Mouse (Mus musculus) cerebellum, adult 18-20 months (tissue): ENCODE measurements around the gene Smok3a.
"Not testable (repeated sequence)": the region's sequence is repeated elsewhere in the genome, so short reads cannot be mapped to it uniquely, and the experiment has no call there.

ENCODE experiments used
- DNase-seq, 2 experiments: peaks; one replicate each; pipeline ENCODE4 v3.0.0; 2021

The Smok3a gene

DNA sequence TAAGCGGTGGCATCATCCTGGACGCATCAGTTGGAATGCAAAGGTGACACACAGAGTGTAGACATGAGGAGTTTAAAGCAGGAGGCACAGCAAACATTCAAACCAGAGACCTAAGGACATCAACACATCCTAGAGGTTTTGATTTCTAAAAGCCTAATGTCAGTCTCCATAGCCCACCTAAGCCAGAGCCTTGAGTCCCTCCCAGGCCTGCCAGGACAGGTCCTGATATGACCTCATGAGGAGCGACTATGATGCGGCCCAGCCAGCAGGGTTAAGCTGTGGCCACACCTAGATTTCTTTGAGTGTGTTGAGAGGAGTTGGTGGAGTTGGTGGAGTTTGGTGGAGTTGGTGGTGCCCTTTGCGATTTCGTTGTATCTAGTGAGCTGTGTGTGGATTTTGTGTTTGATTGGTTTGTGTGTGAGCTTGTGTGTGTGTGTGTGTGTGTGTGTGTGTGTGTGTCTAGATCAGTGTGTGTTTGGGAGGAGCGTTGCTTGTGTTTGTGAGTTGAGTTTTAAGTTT, at the start of gene Smok3a, which contains the start of gene Smok3b:
Gene Smok3a (plus strand): TSS at position 301 of the 519 bp plus-strand sequence.
Gene Smok3b (plus strand): TSS at position 469 of the 519 bp plus-strand sequence.
- DNase-seq, result not testable (repeated sequence)

DNA sequence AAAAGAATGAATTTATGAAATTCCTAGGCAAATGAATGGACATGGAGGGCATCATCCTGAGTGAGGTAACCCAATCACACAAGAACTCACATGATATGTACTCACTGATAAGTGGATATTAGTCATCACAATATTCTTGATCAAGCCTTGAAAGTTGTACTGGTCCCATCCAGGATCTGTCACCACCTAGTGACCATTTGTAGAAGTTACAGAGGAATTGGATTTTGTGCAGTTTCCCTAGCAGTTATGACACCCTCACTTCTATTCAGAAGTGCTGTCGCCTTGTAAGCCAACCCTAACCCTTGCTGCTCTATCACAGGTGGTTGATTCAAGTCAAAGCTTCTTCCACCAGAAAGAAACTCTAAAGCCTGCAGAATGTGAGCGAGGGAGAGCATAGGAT, 47.9 kb upstream of the Smok3a start:
- no peak for DNase-seq

DNA sequence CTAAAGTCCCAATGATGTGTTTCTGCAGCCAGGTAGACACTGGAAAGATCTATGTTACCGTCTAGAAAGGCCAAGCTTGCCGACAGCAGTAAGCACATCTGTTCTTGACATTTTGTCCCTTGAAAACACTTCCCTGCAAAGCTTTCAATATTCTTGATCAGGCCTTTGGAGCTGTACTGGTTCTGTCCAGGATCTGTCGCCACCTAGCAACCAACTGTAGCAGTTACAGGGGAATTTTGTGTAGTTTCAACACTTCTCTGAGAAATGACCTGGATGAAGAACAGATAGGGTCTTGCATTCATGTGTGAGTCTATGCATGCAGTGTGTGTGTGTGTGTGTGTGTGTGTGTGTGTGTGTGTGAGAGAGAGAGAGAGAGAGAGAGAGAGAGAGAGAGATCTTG, 47.3 kb upstream of the Smok3a start:
- DNase-seq, result peak; percentile 5 to 13

DNA sequence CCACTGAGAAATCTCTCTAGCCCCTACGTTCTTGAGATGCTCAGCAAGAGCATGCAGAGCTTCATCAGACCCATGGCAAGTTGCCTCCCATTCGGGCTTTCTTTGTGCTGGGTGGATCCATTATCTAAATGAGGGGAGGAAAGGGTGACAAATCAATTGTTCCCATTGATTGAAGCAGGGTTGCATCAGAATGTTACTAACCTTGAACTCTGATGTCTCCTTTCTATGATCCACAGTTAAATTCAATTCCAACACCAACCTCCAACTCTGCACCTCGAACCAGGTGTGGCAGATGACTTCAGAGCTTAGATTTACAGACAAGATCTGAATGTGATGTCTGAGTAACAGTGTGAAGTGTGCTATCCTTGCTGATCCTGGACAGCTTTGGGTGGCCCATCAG, 46.3 kb upstream of the Smok3a start:
- DNase-seq, result no peak

GRCm38 (mm10) chr5:137975434-137975833, 45.6 kb upstream of the Smok3a start:
- DNase-seq, result no peak

DNA sequence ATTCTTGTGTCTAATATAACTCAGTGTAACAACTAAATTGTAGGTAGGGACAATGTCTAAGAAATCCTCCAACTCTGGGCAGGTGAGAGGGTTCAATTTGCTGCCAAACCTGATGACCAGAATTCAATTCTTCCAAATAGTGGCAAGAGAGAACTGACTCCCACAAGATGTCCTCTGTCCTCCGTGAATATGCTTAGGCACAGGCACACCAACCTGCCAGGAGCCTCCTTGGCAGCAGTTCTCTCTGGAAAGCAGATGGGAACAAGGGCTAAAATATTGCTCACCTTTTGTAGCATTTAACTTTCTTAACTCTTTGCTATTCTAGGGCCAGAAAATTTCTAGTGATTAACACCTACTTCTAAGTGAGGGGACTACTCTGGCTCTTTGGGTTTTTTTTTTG, 43.8 kb upstream of the Smok3a start:
- DNase-seq, result no peak

DNA sequence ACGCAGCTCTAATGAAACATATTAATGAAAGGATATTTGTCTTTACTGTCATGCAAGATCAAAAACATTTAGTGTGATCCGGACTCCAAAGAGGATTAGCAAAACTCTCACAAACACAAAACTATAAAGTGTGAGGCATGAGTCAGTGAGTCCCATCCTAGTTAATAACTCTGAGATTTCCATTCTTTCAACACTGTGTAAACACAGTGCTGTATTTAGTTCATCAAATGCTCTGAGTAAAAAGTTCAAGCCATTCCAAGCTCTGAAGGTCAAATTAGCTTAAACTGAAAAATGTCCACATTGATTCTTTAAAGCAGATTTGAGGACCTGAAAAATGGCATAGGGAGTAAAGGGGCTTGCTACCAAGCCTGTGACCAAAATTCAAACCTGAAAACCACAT, 42.0 kb upstream of the Smok3a start:
- DNase-seq, result no peak

- no peak for DNase-seq
Measured at GRCm38 (mm10) chr5:137981300-137981699, 39.8 kb upstream of the Smok3a start, which contains the start of gene Azgp1. TSS of gene Azgp1 (plus strand) at chr5:137981520.

GRCm38 (mm10) chr5:137986351-137986750, 34.7 kb upstream of the Smok3a start:
- no peak for DNase-seq

- no peak for DNase-seq
Measured at GRCm38 (mm10) chr5:138009437-138009836, 11.6 kb upstream of the Smok3a start.

GRCm38 (mm10) chr5:138012382-138012781, 8.7 kb upstream of the Smok3a start:
- no peak for DNase-seq

DNA sequence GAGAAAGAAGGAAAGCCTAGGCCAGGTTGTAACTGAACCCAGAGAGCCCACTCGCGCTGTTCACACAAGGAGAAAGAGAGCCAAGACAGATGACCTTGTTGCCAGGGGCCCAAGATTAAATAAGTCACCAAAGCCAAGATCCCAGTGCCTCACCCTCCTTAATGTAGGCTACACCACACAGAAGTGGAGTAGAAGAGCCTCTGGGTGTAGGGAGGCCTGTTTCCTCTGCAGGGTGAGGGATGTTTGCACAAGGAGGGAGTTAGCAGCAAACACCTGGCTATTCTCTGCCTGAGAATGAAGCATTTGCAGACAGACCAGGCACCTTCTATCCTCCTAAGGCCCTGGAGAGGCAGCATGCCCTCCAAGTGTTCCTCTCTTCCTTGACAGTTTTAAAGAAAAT, 4.5 kb upstream of the Smok3a start:
- no peak for DNase-seq

DNA sequence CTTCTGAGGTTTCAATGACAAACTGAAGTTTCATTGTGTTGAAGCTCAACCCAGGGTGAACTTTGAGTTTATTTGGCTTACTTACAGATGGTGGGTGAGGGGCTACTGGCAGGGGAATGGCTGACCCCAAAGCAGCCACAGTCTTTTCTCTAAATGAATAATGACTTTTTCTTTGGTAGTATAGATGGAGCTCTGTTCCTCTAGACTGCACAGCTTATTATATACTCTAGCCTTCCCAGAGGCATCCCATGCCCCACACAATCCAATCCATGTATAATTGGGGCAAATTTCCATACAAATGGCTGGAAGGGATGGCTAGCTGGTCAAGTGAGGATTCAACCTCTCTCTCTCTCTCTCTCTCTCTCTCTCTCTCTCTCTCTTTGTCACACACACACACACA, 4.1 kb upstream of the Smok3a start:
- DNase-seq, result no peak

DNA sequence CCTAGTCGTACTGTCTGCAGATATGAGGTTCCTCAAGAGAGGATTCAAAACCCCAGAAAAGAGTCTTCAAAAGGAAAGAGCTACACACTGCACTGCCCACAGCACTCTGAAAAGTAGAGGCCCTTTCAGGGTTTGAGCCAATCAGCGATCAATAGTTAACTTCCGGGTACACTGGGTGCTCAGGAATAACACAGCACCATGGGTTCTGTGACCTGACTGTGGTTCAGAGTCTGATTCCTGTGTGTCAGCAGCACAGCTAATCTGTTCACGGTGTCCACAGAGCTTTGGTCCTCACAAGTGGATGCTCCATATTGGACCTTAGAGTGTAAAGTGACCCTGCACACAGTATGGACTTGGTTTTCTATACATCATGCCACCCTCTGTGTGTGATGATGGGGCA, 1.5 kb upstream of the Smok3a start:
- not testable (repeated sequence) for DNase-seq

DNA sequence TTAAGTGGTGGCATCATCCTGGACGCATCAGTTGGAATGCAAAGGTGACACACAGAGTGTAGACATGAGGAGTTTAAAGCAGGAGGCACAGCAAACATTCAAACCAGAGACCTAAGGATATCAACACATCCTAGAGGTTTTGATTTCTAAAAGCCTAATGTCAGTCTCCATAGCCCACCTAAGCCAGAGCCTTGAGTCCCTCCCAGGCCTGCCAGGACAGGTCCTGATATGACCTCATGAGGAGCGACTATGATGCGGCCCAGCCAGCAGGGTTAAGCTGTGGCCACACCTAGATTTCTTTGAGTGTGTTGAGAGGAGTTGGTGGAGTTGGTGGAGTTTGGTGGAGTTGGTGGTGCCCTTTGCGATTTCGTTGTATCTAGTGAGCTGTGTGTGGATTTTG, 31.8 kb downstream of the Smok3a start, which contains the start of gene Smok3c:
Gene Smok3c (plus strand): TSS at position 301 of the 400 bp plus-strand sequence.
- DNase-seq, result not testable (repeated sequence)

DNA sequence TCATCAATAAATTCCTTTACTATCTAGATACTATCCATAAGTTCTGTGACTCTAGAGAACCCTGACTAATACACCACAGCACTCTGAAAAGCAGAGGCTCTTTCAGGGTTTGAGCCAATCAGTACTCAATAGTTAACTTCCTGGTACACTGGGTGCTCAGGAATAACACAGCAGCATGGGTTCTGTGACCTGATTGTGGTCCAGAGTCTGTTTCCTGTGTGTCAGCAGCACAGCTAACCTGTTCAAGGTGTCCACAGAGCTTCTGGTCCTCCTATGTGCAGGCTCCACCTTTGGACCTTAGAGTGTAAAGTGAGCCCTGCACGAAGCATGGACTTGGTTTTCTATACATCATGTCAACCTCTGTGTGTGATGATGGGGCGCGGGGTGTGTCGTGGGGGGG, 52.7 kb downstream of the Smok3a start:
- no peak for DNase-seq

GRCm38 (mm10) chr5:138075684-138076083, 54.6 kb downstream of the Smok3a start:
- no peak for DNase-seq

DNA sequence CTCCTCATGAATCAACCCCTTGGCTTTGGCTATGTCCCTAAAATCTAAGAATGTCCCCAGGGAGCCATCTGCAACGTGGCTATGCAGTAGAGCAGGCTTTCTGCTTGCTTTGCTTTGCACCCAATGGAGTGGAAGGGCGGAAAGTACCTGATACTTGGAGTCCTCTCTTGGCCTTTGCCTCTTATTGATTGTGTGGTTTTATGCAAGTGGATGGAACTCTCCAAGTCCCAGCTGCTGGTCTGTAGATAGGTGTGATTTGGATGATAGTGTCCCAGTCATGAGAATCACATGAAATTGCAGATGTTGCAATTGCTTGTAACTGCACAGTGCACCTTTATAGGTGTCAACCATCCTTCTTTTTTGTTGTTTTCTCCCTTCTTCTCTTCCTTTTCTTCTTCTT, 55.1 kb downstream of the Smok3a start:
- DNase-seq, result no peak

DNA sequence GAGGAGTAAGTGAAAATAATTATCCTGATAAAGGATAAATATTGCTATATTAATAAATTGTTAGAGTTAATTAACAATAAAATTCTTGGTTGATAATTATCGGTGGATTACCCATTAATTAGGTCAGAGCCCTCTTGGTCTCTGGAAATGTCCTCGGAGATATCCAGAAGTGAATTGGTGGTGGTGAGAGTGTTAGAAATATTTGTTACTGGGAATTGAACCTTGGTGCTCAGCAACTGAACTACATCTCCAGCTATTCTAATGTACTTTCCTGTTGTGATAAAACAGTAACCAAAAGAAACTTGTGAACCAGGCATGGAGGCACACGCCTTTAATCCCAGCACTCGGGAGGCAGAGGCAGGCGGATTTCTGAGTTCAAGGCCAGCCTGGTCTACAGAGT, 59.4 kb downstream of the Smok3a start:
- no peak for DNase-seq

DNA sequence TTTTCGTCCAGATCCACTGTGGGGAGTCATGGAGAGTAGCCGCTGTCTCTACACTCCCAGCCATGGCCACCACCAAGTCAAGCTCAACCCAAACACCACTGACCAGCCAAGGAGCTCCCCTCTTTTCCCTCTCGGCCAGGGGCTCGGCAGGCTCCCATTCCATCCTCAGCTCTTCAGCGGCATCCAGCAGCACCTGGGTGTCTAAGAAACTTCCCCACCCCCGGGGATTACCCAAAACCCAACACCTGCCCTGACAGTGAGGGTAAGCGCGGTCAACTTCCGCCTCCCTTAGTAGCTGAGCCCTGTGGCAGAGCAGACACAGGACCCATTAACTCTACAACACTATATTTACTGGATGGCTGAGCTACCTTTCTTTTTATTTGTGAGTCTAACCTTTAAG, 60.4 kb downstream of the Smok3a start:
- no peak for DNase-seq

DNA sequence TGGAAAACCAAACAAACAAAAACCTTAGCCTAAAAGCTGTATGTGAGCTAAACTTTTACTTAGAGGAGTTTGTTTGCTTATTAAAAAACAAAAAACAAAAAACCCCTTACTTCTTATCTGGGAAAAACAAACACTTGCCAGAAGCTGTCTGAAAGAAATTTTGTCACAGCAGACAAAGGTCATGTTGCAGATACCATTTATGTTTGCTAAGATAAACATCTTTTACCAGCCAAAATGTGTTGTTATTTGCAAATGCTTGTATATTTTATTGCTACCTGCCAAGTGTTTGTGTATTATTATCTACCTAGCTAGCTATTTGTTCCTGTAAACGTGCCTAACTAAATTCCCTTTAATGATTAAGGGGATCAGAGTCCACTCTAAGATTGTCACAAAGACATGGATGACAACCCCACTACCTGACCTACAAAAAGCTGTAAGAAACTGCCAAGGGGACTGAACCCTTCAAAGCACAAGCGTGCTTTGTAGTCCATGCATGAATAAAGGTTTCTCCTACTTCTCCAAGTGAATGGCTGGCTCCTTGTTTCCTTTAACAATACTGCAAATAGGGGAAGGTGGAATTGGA, 62.3 kb downstream of the Smok3a start:
- DNase-seq, result no peak

GRCm38 (mm10) chr5:138083936-138084335, 62.9 kb downstream of the Smok3a start:
- no peak for DNase-seq
